23 mouse cellular contexts compared by ENCODE assay signal in the genomic region with DNA sequence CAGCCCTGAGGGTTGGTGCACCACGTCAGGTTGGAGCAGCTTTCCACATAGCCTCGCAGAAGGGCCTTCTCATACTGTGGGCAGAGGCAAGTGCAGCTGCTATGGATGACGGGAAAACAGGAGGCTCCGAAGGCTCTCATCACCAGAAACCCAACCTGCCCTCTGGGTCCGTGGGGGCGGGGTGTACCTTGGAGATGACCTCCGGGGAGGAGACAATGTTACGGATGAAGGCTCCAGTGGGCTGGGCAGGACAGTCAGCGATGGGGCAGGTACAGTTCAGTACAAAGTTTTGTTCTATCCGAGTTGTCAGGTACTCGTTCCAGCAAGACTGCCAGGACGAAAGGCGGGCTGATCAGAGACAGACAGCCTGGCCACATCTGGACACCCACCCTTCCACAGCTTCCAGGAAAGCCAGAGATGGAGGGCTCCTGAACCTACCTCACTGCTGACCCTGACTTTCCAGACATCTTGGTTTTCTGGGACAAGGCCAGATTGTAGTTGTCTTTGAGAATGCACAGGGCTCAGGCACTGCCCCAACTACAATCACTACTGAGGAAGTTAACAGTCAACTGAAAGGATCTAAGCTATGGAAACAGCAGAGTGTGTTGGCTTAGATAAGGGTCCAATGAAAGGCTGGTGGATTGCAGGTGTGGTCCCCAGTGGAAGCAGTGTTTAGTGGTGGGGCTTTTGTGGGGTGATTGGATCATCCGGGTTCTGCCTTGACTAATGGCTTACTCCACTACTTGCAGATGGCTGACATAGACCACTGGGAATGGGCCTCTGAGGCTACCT. TPM values are rescaled to one million over a fixed set of nuclear protein-coding genes. Genes with fewer than 3 reads are reported as not detected.
DNase-seq lines count a peak whose midpoint lies in the region; ATAC-seq and TF ChIP-seq lines count a peak whose summit lies in the region.
"Had no signal": no experiment of that assay in that cellular context is flagged by ENCODE, and none has a peak within 500 bp of the region (broad histone marks: within the 10 kb centered on the region; RNA-seq: fewer than 3 reads in every experiment).

No protein-coding gene starts in this region.

- peak overlapping the region; percentile 7; the same call in 1 of the 2 replicates for H3K9ac ChIP-seq in limb, embryonic 14.5 days (ENCODE audit: low read depth, low read length, severe bottlenecking)
- H3K9ac ChIP-seq in kidney, embryonic 16.5 days (replicated peaks; ENCODE audit: low read length) = 0 out of 2 replicates have a peak overlapping the region, but pooled peaks have one; percentile 8
- H3K9ac ChIP-seq: limb, embryonic 12.5 days; liver, embryonic 14.5 days had no signal

- no peak for DNase-seq in limb, embryonic 14.5 days (ENCODE audit: low spot score)
- DNase-seq in limb, embryonic 10.5 days (ENCODE audit: low spot score) = no peak
- peak; percentile 92 for DNase-seq in kidney, adult 11 months
- no peak for DNase-seq in layer of hippocampus, postnatal 25 days (ENCODE audit: extremely low spot score in 1 of 2, low spot score in 1 of 2)
- DNase-seq in adrenal gland, adult (ENCODE audit: inconsistent age in 2 of 2, low spot score in 1 of 2) = no peak
- DNase-seq: adrenal gland, postnatal 36 days; cerebellum, adult 18-20 months; cerebellum, postnatal 25 days; embryo, embryonic 11 days; layer of hippocampus, adult 9-11 months; retina, postnatal 1 day; right cerebral cortex, postnatal 4 days; thymus, adult 2 months had no signal

- H3K4me2 ChIP-seq in limb, embryonic 14.5 days (replicated peaks; ENCODE audit: low read depth, low read length, severe bottlenecking) = no peak overlapping the region
- H3K4me2 ChIP-seq in kidney, embryonic 16.5 days (replicated peaks; ENCODE audit: low read depth, low read length) = no peak overlapping the region
- H3K4me2 ChIP-seq: limb, embryonic 12.5 days had no signal

- no peak overlapping the region for H3K27ac ChIP-seq in limb, embryonic 14.5 days (replicated peaks; ENCODE audit: low read depth, low read length)
- H3K27ac ChIP-seq in limb, embryonic 10.5 days = no peak overlapping the region
- no peak overlapping the region for H3K27ac ChIP-seq in kidney, embryonic 16.5 days (ENCODE audit: low read length)
- H3K27ac ChIP-seq: limb, embryonic 12.5 days; liver, embryonic 14.5 days had no signal

- no peak overlapping the region for H3K4me3 ChIP-seq in limb, embryonic 14.5 days (replicated peaks; ENCODE audit: low read length)
- H3K4me3 ChIP-seq in limb, embryonic 10.5 days = no peak overlapping the region
- no peak overlapping the region for H3K4me3 ChIP-seq in kidney, embryonic 16.5 days (ENCODE audit: low read length)
- H3K4me3 ChIP-seq: limb, embryonic 12.5 days had no signal

- no peak for ATAC-seq in limb, embryonic 14.5 days (ENCODE audit: low FRiP score, low read depth)
- ATAC-seq in kidney, embryonic 16.5 days (ENCODE audit: low FRiP score, low TSS enrichment) = peak; percentile 77; the same call in 1 of the 2 replicates
- peak; percentile 48; the same call in 1 of the 2 replicates for ATAC-seq in megakaryocyte progenitor cell, adult 5-6 weeks (replicated peaks; ENCODE audit: poor library complexity)
- ATAC-seq: hindbrain, embryonic 16.5 days; intestine, embryonic 16.5 days; midbrain, embryonic 16.5 days had no signal

- no peaks in the 10 kb centered on the region for H3K9me3 ChIP-seq in limb, embryonic 14.5 days (ENCODE audit: control insufficient read depth, low read length)
- H3K9me3 ChIP-seq in limb, embryonic 10.5 days (replicated peaks) = no peaks in the 10 kb centered on the region
- no peaks in the 10 kb centered on the region for H3K9me3 ChIP-seq in kidney, embryonic 16.5 days (ENCODE audit: low read length)
- H3K9me3 ChIP-seq: limb, embryonic 12.5 days had no signal

- no peaks in the 10 kb centered on the region for H3K27me3 ChIP-seq in limb, embryonic 14.5 days (ENCODE audit: control insufficient read depth, insufficient read depth, low read length)
- no peaks in the 10 kb centered on the region for H3K27me3 ChIP-seq in limb, embryonic 10.5 days (ENCODE audit: low read depth, poor library complexity, severe bottlenecking)
- no peaks in the 10 kb centered on the region for H3K27me3 ChIP-seq in kidney, embryonic 16.5 days (ENCODE audit: insufficient read depth, low read length)
- H3K27me3 ChIP-seq: CH12.LX; limb, embryonic 12.5 days had no signal

- no peak for TF ChIP-seq POLR2A in limb, embryonic 14.5 days (IDR thresholded peaks at IDR 0.05; ENCODE audit: borderline replicate concordance, extremely low read depth, insufficient read depth, insufficient read length)

- 73% methylated on average over 14 of the region's 14 CpGs for WGBS in limb, embryonic 14.5 days
- WGBS in limb, embryonic 10.5 days = 83% methylated on average over 14 of the region's 14 CpGs
- 46% methylated on average over 14 of the region's 14 CpGs for WGBS in kidney, embryonic 16.5 days

- H3K36me3 ChIP-seq in limb, embryonic 14.5 days (ENCODE audit: control insufficient read depth, insufficient read depth, low read length) = peaks cover under 1% of the 10 kb centered on the region; the same call in 1 of the 2 replicates
- H3K36me3 ChIP-seq in limb, embryonic 10.5 days = peaks cover 32% of the 10 kb centered on the region
- peaks cover 10% of the 10 kb centered on the region; the same call in 1 of the 2 replicates for H3K36me3 ChIP-seq in kidney, embryonic 16.5 days (ENCODE audit: insufficient read depth, low read length)

- no peaks in the 10 kb centered on the region for H3K4me1 ChIP-seq in limb, embryonic 14.5 days (ENCODE audit: control insufficient read depth, insufficient read depth, low read length)
- H3K4me1 ChIP-seq in limb, embryonic 10.5 days = peaks cover 13% of the 10 kb centered on the region; the same call in 1 of the 2 replicates
- 0 out of 2 replicates have a peak, but pooled peaks cover 2% of the 10 kb centered on the region for H3K4me1 ChIP-seq in kidney, embryonic 16.5 days (ENCODE audit: insufficient read depth, low read length)
- H3K4me1 ChIP-seq: limb, embryonic 12.5 days had no signal

RNA-seq across cellular contexts. Expression of gene Dnph1, which starts 7.5 kb away (rescaled TPM):
- 23.8 and 30.0 TPM in 2 replicates for polyA plus RNA-seq in limb, embryonic 14.5 days (2012; rRNA removed)
- 34.5 and 37.6 TPM in 2 replicates for polyA plus RNA-seq in limb, embryonic 14.5 days (2014; fragmentation: Nextera tagmentation; extraction: Ambion mirVana)
- polyA plus RNA-seq in limb, embryonic 10.5 days (2016; fragmentation: Nextera tagmentation; extraction: Ambion mirVana) = 70.1 and 78.6 TPM in 2 replicates
- polyA plus RNA-seq in kidney, embryonic 16.5 days (2015; fragmentation: Nextera tagmentation; extraction: Ambion mirVana) = 56.5 and 60.3 TPM in 2 replicates
- 41.5 and 45.7 TPM in 2 replicates for total RNA-seq in megakaryocyte progenitor cell, adult 5-6 weeks (2015)
- total RNA-seq in megakaryocyte progenitor cell, adult 5-6 weeks (2017) = 20.2 and 26.3 TPM in 2 replicates
- total RNA-seq in layer of hippocampus, postnatal 25 days (2021) = 1 to 10 TPM; 5.1 to 6.7 TPM
- total RNA-seq: neutrophil, adult 5-6 weeks had no signal

RNA-seq across cellular contexts. Expression of gene Ttbk1, which starts 16.6 kb away (rescaled TPM):
- polyA plus RNA-seq in limb, embryonic 14.5 days (2012; rRNA removed) = 0.31 and 0.49 TPM in 2 replicates
- 0.06 and 0.12 TPM in 2 replicates for polyA plus RNA-seq in limb, embryonic 14.5 days (2014; fragmentation: Nextera tagmentation; extraction: Ambion mirVana)
- polyA plus RNA-seq in limb, embryonic 10.5 days (2016; fragmentation: Nextera tagmentation; extraction: Ambion mirVana) = 0.09 and 0.34 TPM in 2 replicates
- polyA plus RNA-seq in kidney, embryonic 16.5 days (2015; fragmentation: Nextera tagmentation; extraction: Ambion mirVana) = 0.15 and 0.23 TPM in 2 replicates
- total RNA-seq in megakaryocyte progenitor cell, adult 5-6 weeks (2015) = 0.02 TPM in 1 of 2 replicates, not detected in the other
- total RNA-seq in megakaryocyte progenitor cell, adult 5-6 weeks (2017) = 0.14 TPM in 1 of 2 replicates, not detected in the other
- 100 to 1,000 TPM; 112 to 124 TPM for total RNA-seq in layer of hippocampus, postnatal 25 days (2021)
- total RNA-seq: megakaryocyte, adult 5-6 weeks had no signal

RNA-seq across cellular contexts. Expression of gene Cul9, which starts 42.1 kb away (rescaled TPM):
- polyA plus RNA-seq in limb, embryonic 14.5 days (2012; rRNA removed) = 21.1 and 25.3 TPM in 2 replicates
- 6.9 and 8.2 TPM in 2 replicates for polyA plus RNA-seq in limb, embryonic 14.5 days (2014; fragmentation: Nextera tagmentation; extraction: Ambion mirVana)
- polyA plus RNA-seq in limb, embryonic 10.5 days (2016; fragmentation: Nextera tagmentation; extraction: Ambion mirVana) = 2.4 and 5.6 TPM in 2 replicates
- polyA plus RNA-seq in kidney, embryonic 16.5 days (2015; fragmentation: Nextera tagmentation; extraction: Ambion mirVana) = 6.5 TPM in 2 replicates
- 9.2 and 12.4 TPM in 2 replicates for total RNA-seq in megakaryocyte progenitor cell, adult 5-6 weeks (2015)
- 12.4 and 12.5 TPM in 2 replicates for total RNA-seq in megakaryocyte progenitor cell, adult 5-6 weeks (2017)
- 10 to 100 TPM; 51.1 to 57.4 TPM for total RNA-seq in layer of hippocampus, postnatal 25 days (2021)

RNA-seq across cellular contexts. Expression of gene Srf, which starts 51.9 kb away (rescaled TPM):
- 87.2 and 129 TPM in 2 replicates for polyA plus RNA-seq in limb, embryonic 14.5 days (2012; rRNA removed)
- polyA plus RNA-seq in limb, embryonic 14.5 days (2014; fragmentation: Nextera tagmentation; extraction: Ambion mirVana) = 9.6 and 10.2 TPM in 2 replicates
- 8.3 and 9.0 TPM in 2 replicates for polyA plus RNA-seq in limb, embryonic 10.5 days (2016; fragmentation: Nextera tagmentation; extraction: Ambion mirVana)
- 8.2 and 9.3 TPM in 2 replicates for polyA plus RNA-seq in kidney, embryonic 16.5 days (2015; fragmentation: Nextera tagmentation; extraction: Ambion mirVana)
- 36.5 and 43.5 TPM in 2 replicates for total RNA-seq in megakaryocyte progenitor cell, adult 5-6 weeks (2015)
- total RNA-seq in megakaryocyte progenitor cell, adult 5-6 weeks (2017) = 40.0 and 47.5 TPM in 2 replicates
- 10 to 100 TPM; 75.9 to 80.6 TPM for total RNA-seq in layer of hippocampus, postnatal 25 days (2021)
